Mouse (Mus musculus): ENCODE results near the gene Pacsin2. TPM values are rescaled to one million over a fixed set of nuclear protein-coding genes. Genes with fewer than 3 reads are reported as not detected.
A peak's percentile ranks its signal among the peaks of the same experiment; 100 is the strongest.

Pacsin2 gene
- total and polyA plus RNA-seq, 2 experiments: 29.1 to 34.0 TPM

- Histone ChIP-seq H3K79me2 (ENCODE audit: control insufficient read depth, insufficient read depth, low read length) (peaks cover 44% of the 10 kb centered on the region), H3K4me3 (ENCODE audit: insufficient read depth, low read depth, low read length) (no peak overlapping the region), H3K4me1 (ENCODE audit: control insufficient read depth, insufficient read depth, low read length) (peaks cover 22% of the 10 kb centered on the region), H3K36me3 (ENCODE audit: control insufficient read depth, insufficient read depth, low read length) (no peaks in the 10 kb centered on the region), H3K9ac (ENCODE audit: low read depth, low read length) (no peak overlapping the region), H3K27ac (replicated peaks; ENCODE audit: insufficient read depth, low read depth, low read length) (no peak overlapping the region), H3K27me3 (ENCODE audit: control insufficient read depth, insufficient read depth, low read length) (no peaks in the 10 kb centered on the region)
- 88% methylated on average over 3 of the region's 3 CpGs for WGBS
- TF ChIP-seq CTCF (IDR thresholded peaks at IDR 0.05; ENCODE audit: low read depth, low read length) (no peak), POLR2A (IDR thresholded peaks at IDR 0.05; ENCODE audit: extremely low read depth, insufficient read depth, low read length) (no peak)
- DNase-seq (ENCODE audit: extremely low read depth, low read depth, low spot score): no peak
Observed at GRCm38 (mm10) chr15:83460891-83461290, 3.5 kb downstream of the Pacsin2 start.

GRCm38 (mm10) chr15:83457541-83457940 lies 6.9 kb downstream of the Pacsin2 start:
- no peak for TF ChIP-seq POLR2A (IDR thresholded peaks at IDR 0.05; ENCODE audit: extremely low read depth, insufficient read depth, low read length)
- no peak for TF ChIP-seq CTCF (IDR thresholded peaks at IDR 0.05; ENCODE audit: low read depth, low read length)
- Histone ChIP-seq H3K36me3 (ENCODE audit: control insufficient read depth, insufficient read depth, low read length) (no peaks in the 10 kb centered on the region), H3K27ac (replicated peaks; ENCODE audit: insufficient read depth, low read depth, low read length) (0 out of 2 replicates have a peak overlapping the region, but pooled peaks have one; percentile 21), H3K9ac (ENCODE audit: low read depth, low read length) (no peak overlapping the region), H3K79me2 (ENCODE audit: control insufficient read depth, insufficient read depth, low read length) (peaks cover 36% of the 10 kb centered on the region), H3K27me3 (ENCODE audit: control insufficient read depth, insufficient read depth, low read length) (no peaks in the 10 kb centered on the region), H3K4me1 (ENCODE audit: control insufficient read depth, insufficient read depth, low read length) (peaks cover 31% of the 10 kb centered on the region), H3K4me3 (ENCODE audit: insufficient read depth, low read depth, low read length) (no peak overlapping the region)
- peak; percentile 77 for DNase-seq (ENCODE audit: extremely low read depth, low read depth, low spot score)
- 29% methylated on average over 1 of the region's 1 CpGs for WGBS

- Histone ChIP-seq H3K4me3 (ENCODE audit: insufficient read depth, low read depth, low read length) (no peak overlapping the region), H3K79me2 (ENCODE audit: control insufficient read depth, insufficient read depth, low read length) (peaks cover 32% of the 10 kb centered on the region), H3K4me1 (ENCODE audit: control insufficient read depth, insufficient read depth, low read length) (peaks cover 43% of the 10 kb centered on the region), H3K27me3 (ENCODE audit: control insufficient read depth, insufficient read depth, low read length) (no peaks in the 10 kb centered on the region), H3K27ac (replicated peaks; ENCODE audit: insufficient read depth, low read depth, low read length) (0 out of 2 replicates have a peak overlapping the region, but pooled peaks have one; percentile 17), H3K36me3 (ENCODE audit: control insufficient read depth, insufficient read depth, low read length) (no peaks in the 10 kb centered on the region), H3K9ac (ENCODE audit: low read depth, low read length) (no peak overlapping the region)
- no peak for DNase-seq (ENCODE audit: extremely low read depth, low read depth, low spot score)
- no peak for TF ChIP-seq CTCF (IDR thresholded peaks at IDR 0.05; ENCODE audit: low read depth, low read length)
- no peak for TF ChIP-seq POLR2A (IDR thresholded peaks at IDR 0.05; ENCODE audit: extremely low read depth, insufficient read depth, low read length)
- WGBS: 81% methylated on average over 5 of the region's 5 CpGs
Observed at GRCm38 (mm10) chr15:83455637-83456036, 8.8 kb downstream of the Pacsin2 start.

- WGBS: 20% methylated on average over 3 of the region's 3 CpGs
- H3K27ac ChIP-seq (replicated peaks; ENCODE audit: insufficient read depth, low read depth, low read length): peak overlapping the region; percentile 68
- TF ChIP-seq CTCF (IDR thresholded peaks at IDR 0.05; ENCODE audit: low read depth, low read length): no peak
- no peak for TF ChIP-seq POLR2A (IDR thresholded peaks at IDR 0.05; ENCODE audit: extremely low read depth, insufficient read depth, low read length)
Observed at GRCm38 (mm10) chr15:83455034-83455433, 9.4 kb downstream of the Pacsin2 start.

GRCm38 (mm10) chr15:83454419-83454818 lies 10.0 kb downstream of the Pacsin2 start:
- peaks cover 36% of the 10 kb centered on the region for H3K79me2 ChIP-seq (ENCODE audit: control insufficient read depth, insufficient read depth, low read length)
- H3K27ac ChIP-seq (replicated peaks; ENCODE audit: insufficient read depth, low read depth, low read length): peak overlapping the region; percentile 68
- no peak overlapping the region for H3K9ac ChIP-seq (ENCODE audit: low read depth, low read length)
- H3K4me3 ChIP-seq (ENCODE audit: insufficient read depth, low read depth, low read length): no peak overlapping the region
- peak; percentile 67 for DNase-seq (ENCODE audit: extremely low read depth, low read depth, low spot score)
- TF ChIP-seq CTCF (IDR thresholded peaks at IDR 0.05; ENCODE audit: low read depth, low read length): no peak
- peaks cover 48% of the 10 kb centered on the region for H3K4me1 ChIP-seq (ENCODE audit: control insufficient read depth, insufficient read depth, low read length)
- H3K36me3 ChIP-seq (ENCODE audit: control insufficient read depth, insufficient read depth, low read length): no peaks in the 10 kb centered on the region
- 57% methylated on average over 7 of the region's 7 CpGs for WGBS
- no peaks in the 10 kb centered on the region for H3K27me3 ChIP-seq (ENCODE audit: control insufficient read depth, insufficient read depth, low read length)

More at GRCm38 (mm10) chr15:83455034-83455433, 9.4 kb downstream of the Pacsin2 start:
- Histone ChIP-seq H3K79me2 (ENCODE audit: control insufficient read depth, insufficient read depth, low read length) (peaks cover 32% of the 10 kb centered on the region), H3K36me3 (ENCODE audit: control insufficient read depth, insufficient read depth, low read length) (no peaks in the 10 kb centered on the region), H3K4me3 (ENCODE audit: insufficient read depth, low read depth, low read length) (no peak overlapping the region), H3K4me1 (ENCODE audit: control insufficient read depth, insufficient read depth, low read length) (peaks cover 46% of the 10 kb centered on the region), H3K27me3 (ENCODE audit: control insufficient read depth, insufficient read depth, low read length) (no peaks in the 10 kb centered on the region), H3K9ac (ENCODE audit: low read depth, low read length) (no peak overlapping the region)
- DNase-seq (ENCODE audit: extremely low read depth, low read depth, low spot score): peak; percentile 94

- Histone ChIP-seq H3K27ac (replicated peaks; ENCODE audit: insufficient read depth, low read depth, low read length) (peak overlapping the region; percentile 80), H3K36me3 (ENCODE audit: control insufficient read depth, insufficient read depth, low read length) (no peaks in the 10 kb centered on the region), H3K27me3 (ENCODE audit: control insufficient read depth, insufficient read depth, low read length) (no peaks in the 10 kb centered on the region), H3K4me3 (ENCODE audit: insufficient read depth, low read depth, low read length) (no peak overlapping the region), H3K9ac (ENCODE audit: low read depth, low read length) (0 out of 2 replicates have a peak overlapping the region, but pooled peaks have one; percentile 27), H3K79me2 (ENCODE audit: control insufficient read depth, insufficient read depth, low read length) (peaks cover 37% of the 10 kb centered on the region), H3K4me1 (ENCODE audit: control insufficient read depth, insufficient read depth, low read length) (peaks cover 49% of the 10 kb centered on the region)
- TF ChIP-seq POLR2A (IDR thresholded peaks at IDR 0.05; ENCODE audit: extremely low read depth, insufficient read depth, low read length) (no peak), CTCF (IDR thresholded peaks at IDR 0.05; ENCODE audit: low read depth, low read length) (no peak)
- peak; percentile 83 for DNase-seq (ENCODE audit: extremely low read depth, low read depth, low spot score)
- WGBS: 40% methylated on average over 3 of the region's 3 CpGs
Observed at GRCm38 (mm10) chr15:83453879-83454278, 10.5 kb downstream of the Pacsin2 start.
